Mouse (Mus musculus): ENCODE measurements around the gene Ptcd1.
A peak's percentile ranks its signal among the peaks of the same experiment; 100 is the strongest.
"Not testable (repeated sequence)": the region's sequence is repeated elsewhere in the genome, so short reads cannot be mapped to it uniquely, and the experiment has no call there.

Gene Ptcd1

GRCm38 (mm10) chr5:145164710-145165109 is 2.2 kb downstream of the Ptcd1 start:
- no peak for DNase-seq (ENCODE audit: low read depth, low spot score)

GRCm38 (mm10) chr5:145161361-145161760 is 5.5 kb downstream of the Ptcd1 start:
- no peak for DNase-seq (ENCODE audit: low read depth, low spot score)

- no peak for DNase-seq (ENCODE audit: low read depth, low spot score)
Observed at GRCm38 (mm10) chr5:145152690-145153089, 14.2 kb downstream of the Ptcd1 start.

GRCm38 (mm10) chr5:145149294-145149693 is 17.6 kb downstream of the Ptcd1 start:
- no peak for DNase-seq (ENCODE audit: low read depth, low spot score)

- no peak for DNase-seq (ENCODE audit: low read depth, low spot score)
Observed at GRCm38 (mm10) chr5:145147748-145148147, 19.2 kb downstream of the Ptcd1 start.

- DNase-seq (ENCODE audit: low read depth, low spot score), result no peak
Observed at GRCm38 (mm10) chr5:145140611-145141010, 26.3 kb downstream of the Ptcd1 start.

- peak; percentile 71 for DNase-seq (ENCODE audit: low read depth, low spot score)
Observed at GRCm38 (mm10) chr5:145139571-145140519, 27.1 kb downstream of the Ptcd1 start, which contains the start of the genes Pdap1 and Bud31. Gene Pdap1 (minus strand): TSS chr5:145140238. Gene Bud31 (plus strand): TSS chr5:145140362.

- no peak for DNase-seq (ENCODE audit: low read depth, low spot score)
Observed at GRCm38 (mm10) chr5:145138836-145139235, 28.1 kb downstream of the Ptcd1 start.

GRCm38 (mm10) chr5:145133275-145133674 is 33.6 kb downstream of the Ptcd1 start:
- not testable (repeated sequence) for DNase-seq (ENCODE audit: low read depth, low spot score)

GRCm38 (mm10) chr5:145130995-145131394 is 35.9 kb downstream of the Ptcd1 start:
- no peak for DNase-seq (ENCODE audit: low read depth, low spot score)

- DNase-seq (ENCODE audit: low read depth, low spot score), result no peak
Observed at GRCm38 (mm10) chr5:145130191-145130590, 36.7 kb downstream of the Ptcd1 start.

- not testable (repeated sequence) for DNase-seq (ENCODE audit: low read depth, low spot score)
Observed at GRCm38 (mm10) chr5:145129773-145130172, 37.1 kb downstream of the Ptcd1 start.

GRCm38 (mm10) chr5:145129124-145129523 is 37.8 kb downstream of the Ptcd1 start:
- DNase-seq (ENCODE audit: low read depth, low spot score), result no peak

GRCm38 (mm10) chr5:145126580-145126979 is 40.3 kb downstream of the Ptcd1 start:
- no peak for DNase-seq (ENCODE audit: low read depth, low spot score)

- no peak for DNase-seq (ENCODE audit: low read depth, low spot score)
Observed at GRCm38 (mm10) chr5:145123396-145123795, 43.5 kb downstream of the Ptcd1 start.

GRCm38 (mm10) chr5:145120921-145121320 is 46.0 kb downstream of the Ptcd1 start:
- DNase-seq (ENCODE audit: low read depth, low spot score), result no peak

- DNase-seq (ENCODE audit: low read depth, low spot score), result no peak
Observed at GRCm38 (mm10) chr5:145119385-145119784, 47.5 kb downstream of the Ptcd1 start.

GRCm38 (mm10) chr5:145118461-145118860 is 48.4 kb downstream of the Ptcd1 start:
- no peak for DNase-seq (ENCODE audit: low read depth, low spot score)

GRCm38 (mm10) chr5:145118005-145118404 is 48.9 kb downstream of the Ptcd1 start:
- DNase-seq (ENCODE audit: low read depth, low spot score), result no peak

- peak; percentile 72 for DNase-seq (ENCODE audit: low read depth, low spot score)
Observed at GRCm38 (mm10) chr5:145116916-145117315, 50.0 kb downstream of the Ptcd1 start.

- DNase-seq (ENCODE audit: low read depth, low spot score), result no peak
Observed at GRCm38 (mm10) chr5:145116316-145116715, 50.6 kb downstream of the Ptcd1 start.

GRCm38 (mm10) chr5:145115736-145116135 is 51.2 kb downstream of the Ptcd1 start:
- no peak for DNase-seq (ENCODE audit: low read depth, low spot score)
